Comparison of ENCODE assay signal across 24 mouse cellular contexts in genomic region chr11:111409266-111409665, GRCm38 (mm10).
DNase-seq lines count a peak whose midpoint lies in the region; ATAC-seq lines count a peak whose summit lies in the region.
"Had no signal": no experiment of that assay in that cellular context is flagged by ENCODE, and none has a peak within 500 bp of the region (broad histone marks: within the 10 kb centered on the region; RNA-seq: fewer than 3 reads in every experiment).

No protein-coding gene starts in this region.

- no peaks in the 10 kb centered on the region for H3K4me1 ChIP-seq in neural tube, embryonic 15.5 days
- H3K4me1 ChIP-seq: embryonic facial prominence, embryonic 12.5 days; forebrain, embryonic 10.5 days; forebrain, embryonic 15.5 days; heart, embryonic 15.5 days; hindbrain, embryonic 13.5 days had no signal

- H3K9ac ChIP-seq in neural tube, embryonic 15.5 days (replicated peaks): no peak overlapping the region
- H3K9ac ChIP-seq: embryonic facial prominence, embryonic 12.5 days; forebrain, embryonic 15.5 days; heart, embryonic 15.5 days; hindbrain, embryonic 13.5 days had no signal

- DNase-seq in cerebellum, postnatal 10 days: peak; percentile 17 to 47
- DNase-seq in cerebellum, postnatal 4 days (ENCODE audit: low spot score in 2 of 2): no peak
- peak; percentile 12 to 15 for DNase-seq in frontal cortex, postnatal 36 days (ENCODE audit: low spot score in 2 of 2)
- no peak for DNase-seq in frontal cortex, postnatal 10 days (ENCODE audit: low spot score in 2 of 2)
- peak; percentile 12 for DNase-seq in right cerebral cortex, adult 18-20 months
- no peak for DNase-seq in right cerebral cortex, postnatal 36 days (ENCODE audit: low spot score in 2 of 2)
- DNase-seq: adrenal gland, adult 8-10 months; adrenal gland, postnatal 36 days; B cell, adult 2 months; cerebellum, adult 11 months; cerebellum, adult 9-10 months; embryo, embryonic 11 days; heart, adult 2 months; heart, postnatal 14 days had no signal

- H3K4me3 ChIP-seq in neural tube, embryonic 15.5 days (replicated peaks): no peak overlapping the region
- H3K4me3 ChIP-seq: embryonic facial prominence, embryonic 12.5 days; forebrain, embryonic 10.5 days; forebrain, embryonic 15.5 days; heart, adult 2 months; heart, embryonic 15.5 days; hindbrain, embryonic 13.5 days had no signal

- no peaks in the 10 kb centered on the region for H3K9me3 ChIP-seq in neural tube, embryonic 15.5 days (replicated peaks)
- H3K9me3 ChIP-seq: embryonic facial prominence, embryonic 12.5 days; forebrain, embryonic 10.5 days; forebrain, embryonic 15.5 days; heart, embryonic 15.5 days; hindbrain, embryonic 13.5 days had no signal

- H3K27me3 ChIP-seq in neural tube, embryonic 15.5 days (replicated peaks): no peaks in the 10 kb centered on the region
- H3K27me3 ChIP-seq: embryonic facial prominence, embryonic 12.5 days; forebrain, embryonic 15.5 days; heart, embryonic 15.5 days; hindbrain, embryonic 13.5 days had no signal

- no peak for ATAC-seq in neural tube, embryonic 15.5 days (ENCODE audit: low FRiP score)
- ATAC-seq: CD4-positive, CD25-positive, alpha-beta regulatory T cell, adult 4 months; forebrain, embryonic 15.5 days; intestine, embryonic 16.5 days had no signal

- no peak overlapping the region for H3K4me2 ChIP-seq in neural tube, embryonic 15.5 days
- H3K4me2 ChIP-seq: embryonic facial prominence, embryonic 12.5 days; forebrain, embryonic 15.5 days; heart, embryonic 11.5 days; heart, embryonic 15.5 days; hindbrain, embryonic 13.5 days had no signal

- no peaks in the 10 kb centered on the region for H3K36me3 ChIP-seq in neural tube, embryonic 15.5 days
- H3K36me3 ChIP-seq: embryonic facial prominence, embryonic 12.5 days; forebrain, embryonic 10.5 days; forebrain, embryonic 15.5 days; G1E; heart, embryonic 15.5 days; hindbrain, embryonic 13.5 days had no signal

- WGBS in neural tube, embryonic 15.5 days: 85% methylated on average over 2 of the region's 2 CpGs

- H3K27ac ChIP-seq in neural tube, embryonic 15.5 days (replicated peaks): no peak overlapping the region
- H3K27ac ChIP-seq: embryonic facial prominence, embryonic 12.5 days; forebrain, embryonic 10.5 days; forebrain, embryonic 15.5 days; heart, adult 2 months; heart, embryonic 15.5 days; hindbrain, embryonic 13.5 days had no signal

Comparison
In these comparisons a context has a peak if more than half of its experiments do, and no peak if none do; other contexts are left out.
1. DNase-seq: peak in cerebellum, postnatal 10 days (2 of 2), frontal cortex, postnatal 36 days (2 of 2) and right cerebral cortex, adult 18-20 months (single experiment); none in cerebellum, postnatal 4 days (0 of 2), frontal cortex, postnatal 10 days (0 of 2) and right cerebral cortex, postnatal 36 days (0 of 2).